Mouse (Mus musculus) c-Kit-positive CD71-positive TER-119-negative erythroid progenitor cells, embryonic 14.5 days (primary cell): ENCODE results near the gene Sh3rf1.

Source experiments
- DNase-seq: peaks from one replicate; pipeline ENCODE4 v3.0.0-alpha.2; 2013; ENCODE audit warnings: low read depth

The Sh3rf1 gene

DNA sequence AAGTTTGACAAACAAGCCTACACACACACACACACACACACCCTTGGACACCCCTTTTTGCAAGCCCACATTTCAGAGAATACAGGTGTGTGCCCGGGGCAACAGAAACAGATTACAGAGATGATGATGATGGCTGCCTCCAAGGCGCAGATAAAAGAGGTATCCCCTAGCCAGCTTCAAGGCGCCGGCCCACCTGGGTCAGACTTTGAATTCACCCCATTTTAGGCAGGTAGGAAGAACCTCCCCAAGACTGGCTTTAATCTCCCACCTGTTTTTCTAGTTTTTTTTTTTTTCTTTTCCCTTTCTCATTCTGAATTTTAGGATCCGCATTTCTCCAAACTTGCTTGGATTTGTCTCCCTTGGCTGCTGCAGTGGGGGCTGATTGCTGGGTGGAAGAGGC is 389 bp upstream of the Sh3rf1 start:
- DNase-seq, result no peak

GRCm38 (mm10) chr8:61224380-61225092 is 864 bp downstream of the Sh3rf1 start:
- peak; percentile 9 for DNase-seq

- DNase-seq, result no peak
Measured at GRCm38 (mm10) chr8:61225581-61226395, 2.1 kb downstream of the Sh3rf1 start.

GRCm38 (mm10) chr8:61226632-61227031 is 3.0 kb downstream of the Sh3rf1 start:
- DNase-seq, result no peak

DNA sequence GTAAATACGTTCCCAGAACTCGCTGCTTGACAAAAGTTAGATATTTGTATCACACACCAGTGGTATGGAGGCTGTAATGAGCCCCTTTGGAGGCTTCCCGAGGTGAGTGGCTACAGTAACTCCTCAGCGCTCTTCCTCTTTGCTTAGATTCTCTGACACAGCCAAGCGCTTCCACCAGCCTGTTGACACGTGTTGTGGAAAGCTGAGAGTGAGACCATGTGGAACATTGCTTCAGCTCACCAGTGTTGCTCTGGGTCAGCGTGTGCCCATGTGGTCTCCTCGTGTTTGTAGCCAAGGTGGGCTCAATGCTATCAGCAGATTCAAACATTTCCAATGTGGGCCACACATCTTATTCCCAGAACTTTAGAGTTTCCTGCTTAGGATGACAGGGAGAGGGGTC is 5.0 kb downstream of the Sh3rf1 start:
- no peak for DNase-seq

DNA sequence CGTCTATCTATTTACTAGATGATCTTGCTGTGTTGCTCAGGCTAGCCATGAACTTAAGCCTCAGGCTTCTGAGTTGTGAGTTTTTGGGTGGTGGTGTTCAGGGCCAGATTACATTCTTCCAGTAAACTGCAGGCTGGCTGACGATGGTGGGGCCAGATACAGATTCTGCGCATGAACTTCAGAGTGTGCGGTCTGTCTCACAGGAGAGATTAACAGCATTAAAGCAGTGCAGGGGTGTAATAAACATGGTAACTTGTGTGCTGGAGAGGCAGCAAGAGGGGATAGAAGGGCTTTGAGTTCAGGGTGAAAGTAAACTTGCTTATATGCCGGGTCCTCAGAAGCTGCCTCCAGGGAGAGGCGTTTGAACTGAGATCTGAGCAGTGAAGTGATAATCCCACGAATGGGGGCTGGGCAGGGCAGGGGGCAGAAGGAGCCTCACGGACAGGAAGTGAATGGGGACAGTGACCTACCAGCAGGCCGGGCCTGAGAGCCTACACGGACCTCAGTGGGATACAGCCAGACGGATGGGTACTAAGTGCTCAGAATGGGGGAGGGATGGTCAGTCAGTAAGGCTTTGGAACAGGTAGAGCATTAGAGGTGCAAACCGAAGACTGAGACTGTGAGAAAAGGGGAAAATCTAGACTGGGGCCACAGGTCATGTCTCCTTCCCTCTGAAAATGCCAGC is 6.0 kb downstream of the Sh3rf1 start:
- DNase-seq, result no peak

DNA sequence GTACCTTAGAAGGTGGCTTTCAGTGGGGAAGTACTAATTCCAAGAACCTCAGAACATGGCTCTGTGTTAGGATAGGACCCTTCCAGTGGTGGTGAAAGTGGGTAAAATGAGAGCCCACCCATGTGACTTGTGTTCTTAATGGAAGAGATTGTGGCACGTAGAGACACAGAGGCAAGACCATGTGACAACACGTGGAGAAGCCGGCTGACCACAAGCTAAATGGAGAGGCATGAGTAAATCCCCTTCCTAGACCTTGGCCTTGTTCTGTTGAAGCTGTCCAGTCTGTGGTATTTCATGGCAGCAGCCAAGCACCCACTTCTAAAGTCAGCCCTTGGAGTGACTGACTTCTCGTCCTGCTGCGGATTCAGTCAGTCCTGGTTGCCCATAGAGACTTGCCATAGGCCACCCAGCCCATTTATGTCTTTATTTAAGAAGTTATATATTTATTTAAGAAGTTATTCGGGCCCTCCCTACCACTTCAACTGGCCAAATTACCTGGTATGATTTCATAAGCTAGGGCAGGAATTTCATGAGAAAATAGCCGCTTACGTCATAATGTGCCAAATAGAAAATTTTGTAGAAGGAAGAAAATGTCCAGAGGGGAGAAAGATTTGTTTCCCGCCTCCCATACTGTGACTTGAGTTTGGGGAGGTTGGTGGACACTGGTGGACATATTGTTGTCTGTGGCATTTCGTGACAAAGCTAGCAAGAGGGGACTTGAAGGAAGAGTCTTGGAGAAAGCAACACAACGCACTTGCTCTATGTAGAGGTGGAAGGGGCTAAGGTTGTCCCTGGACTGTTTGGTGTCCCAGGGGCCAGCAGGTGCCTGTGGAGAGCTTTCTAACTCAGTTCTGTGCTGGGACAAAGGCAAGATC is 7.4 kb downstream of the Sh3rf1 start:
- DNase-seq, result no peak

DNA sequence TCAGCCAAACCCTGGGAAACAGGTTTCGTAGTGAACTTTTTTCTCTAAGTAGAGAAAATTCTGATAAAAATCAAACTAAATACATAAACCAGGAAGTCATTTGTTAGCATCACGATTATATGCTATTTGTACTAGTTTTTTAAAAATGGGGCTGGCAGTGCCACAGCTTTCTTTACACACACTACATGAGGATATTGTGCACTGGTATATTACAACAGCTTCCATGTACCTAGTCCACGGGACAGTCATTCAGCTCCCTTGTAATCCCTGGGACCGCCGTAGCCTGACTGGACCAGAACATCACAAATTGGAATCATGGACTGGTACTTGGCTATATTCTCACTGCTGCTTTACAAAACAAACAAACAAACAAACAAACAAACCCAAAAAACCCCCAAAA is 11.8 kb downstream of the Sh3rf1 start:
- no peak for DNase-seq

DNA sequence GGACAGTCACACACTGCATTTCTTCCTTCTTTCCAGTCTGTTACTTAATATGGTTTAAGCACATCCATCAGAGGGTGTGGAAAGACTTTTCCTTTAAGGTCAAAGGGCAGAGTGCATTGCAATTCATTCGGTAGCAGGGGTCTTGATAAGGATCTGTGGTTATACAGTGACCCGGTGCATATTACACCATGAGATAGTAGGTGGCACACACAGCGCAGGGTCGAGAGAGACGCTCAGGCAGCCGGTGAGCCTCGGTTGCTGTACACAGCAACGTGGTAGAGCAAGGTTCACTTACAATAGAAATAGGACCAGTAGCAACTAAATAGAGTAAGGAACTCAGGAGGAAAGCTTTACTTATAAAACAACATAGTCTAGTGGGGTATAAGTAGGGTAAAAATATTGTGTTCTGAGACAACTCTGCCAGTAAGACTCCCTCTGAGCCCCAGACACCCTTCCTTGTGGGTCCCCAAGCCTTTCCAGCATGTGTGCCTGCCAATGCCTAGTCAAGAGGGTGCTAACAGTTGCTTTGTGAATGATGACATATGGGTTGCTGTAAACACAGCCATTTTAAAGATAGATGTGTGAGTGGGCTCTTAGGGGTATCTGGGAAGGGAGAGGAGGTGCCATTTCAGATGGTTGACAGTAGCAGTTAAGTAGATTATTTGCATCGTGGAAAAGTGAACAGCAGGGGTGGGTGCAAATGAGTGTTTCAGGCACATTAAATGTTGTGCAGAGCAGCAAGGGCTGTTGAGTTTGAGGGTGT is 13.0 kb downstream of the Sh3rf1 start:
- DNase-seq, result no peak

GRCm38 (mm10) chr8:61239576-61239975 is 15.9 kb downstream of the Sh3rf1 start:
- no peak for DNase-seq

DNA sequence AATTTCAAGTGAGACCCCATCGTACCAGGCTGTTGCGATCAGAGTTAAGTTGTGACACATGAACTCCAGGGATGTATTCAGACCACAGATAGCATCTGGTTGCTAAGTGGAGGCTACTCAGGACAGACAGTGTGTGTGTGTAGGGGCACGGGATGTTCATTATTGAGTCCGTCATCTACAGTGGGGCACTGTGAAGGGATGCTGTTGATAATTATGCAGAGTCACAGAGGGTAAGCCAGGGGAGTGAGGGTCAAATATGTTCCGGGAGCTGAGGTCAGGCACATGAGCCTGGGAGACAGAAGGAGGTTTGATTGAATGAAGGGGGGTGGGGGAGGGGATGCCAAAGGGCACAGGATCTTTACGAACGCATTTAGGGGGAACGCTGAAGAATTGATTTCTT is 17.6 kb downstream of the Sh3rf1 start:
- DNase-seq, result no peak

DNA sequence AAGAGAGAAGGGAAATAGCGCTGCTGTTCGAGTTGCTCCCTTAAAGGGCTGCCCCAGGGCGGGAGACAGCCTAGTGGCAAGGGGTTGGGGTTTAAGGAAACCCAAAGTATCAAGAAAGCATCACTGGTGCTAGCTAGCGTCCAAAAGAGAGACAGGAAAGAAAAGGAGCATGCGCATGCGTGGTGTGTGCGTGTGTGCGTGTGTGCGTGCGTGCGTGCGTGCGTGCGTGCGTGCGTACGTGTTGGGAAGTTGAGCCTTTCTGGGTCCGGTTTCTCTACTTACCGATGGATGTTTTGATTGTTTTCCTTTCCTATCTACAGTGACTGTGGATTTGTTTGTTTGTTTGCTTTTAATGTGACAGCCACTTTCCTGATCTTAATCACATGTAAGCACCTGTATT is 19.2 kb downstream of the Sh3rf1 start:
- DNase-seq, result no peak

DNA sequence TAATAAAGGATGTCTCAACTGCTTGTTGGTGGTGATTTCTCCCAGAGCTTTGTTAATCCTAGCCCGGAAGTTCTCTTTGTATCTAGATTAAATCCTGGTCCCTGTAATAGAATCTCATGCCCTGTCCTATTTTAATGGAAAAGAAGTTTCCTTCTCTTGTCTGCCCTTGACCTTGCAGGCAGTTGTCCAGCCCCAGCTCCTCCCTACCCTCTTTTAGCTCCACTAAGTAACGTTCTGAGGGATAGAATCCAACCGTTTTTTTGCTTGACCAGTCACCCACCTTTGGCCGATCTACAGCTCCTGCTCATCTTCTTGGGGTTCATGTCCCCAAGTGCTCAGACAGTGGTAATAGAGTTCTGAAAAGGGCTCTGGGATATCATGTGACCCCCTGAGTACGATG is 19.8 kb downstream of the Sh3rf1 start:
- no peak for DNase-seq

DNA sequence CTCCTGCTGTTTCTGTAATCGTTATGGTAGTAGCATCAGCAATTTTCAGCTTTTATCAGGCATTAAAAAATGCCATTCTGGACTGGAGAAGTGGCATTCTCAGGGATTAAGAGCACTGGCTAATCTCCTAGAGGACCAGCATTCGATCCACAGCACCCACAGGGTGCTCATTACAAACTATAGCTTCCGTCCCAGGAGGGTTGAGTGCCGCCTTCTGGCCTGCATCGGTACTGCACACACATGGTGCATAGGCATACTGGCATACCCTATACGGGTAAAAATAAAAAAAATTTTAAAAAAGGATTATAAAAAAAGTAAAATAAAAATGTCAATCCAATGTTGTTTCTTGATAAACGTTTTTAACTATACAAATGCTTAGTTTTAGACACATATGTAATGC is 20.5 kb downstream of the Sh3rf1 start:
- DNase-seq, result no peak

- DNase-seq, result no peak
Measured at GRCm38 (mm10) chr8:61247270-61248025, 23.8 kb downstream of the Sh3rf1 start.

- DNase-seq, result no peak
Measured at GRCm38 (mm10) chr8:61249511-61249910, 25.8 kb downstream of the Sh3rf1 start.

DNA sequence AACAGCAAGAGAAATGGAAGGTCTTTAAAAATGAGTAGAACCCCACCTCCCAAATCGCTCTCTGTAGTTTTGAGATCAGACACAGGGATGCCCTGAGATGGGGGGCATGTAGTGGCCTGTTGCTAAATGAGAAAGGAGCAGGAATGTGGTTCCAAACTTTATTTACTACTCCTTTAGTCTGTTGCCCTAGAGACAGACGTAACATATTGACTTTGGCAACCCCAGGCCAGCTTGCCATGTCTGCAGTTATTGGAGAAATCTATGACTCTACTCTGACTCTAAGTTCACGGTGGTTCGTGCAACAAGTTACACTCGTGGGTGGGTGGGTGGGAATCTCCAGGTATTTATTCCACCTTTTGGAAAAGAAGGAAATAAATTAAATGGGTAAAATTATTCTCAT is 30.5 kb downstream of the Sh3rf1 start:
- DNase-seq, result no peak

DNA sequence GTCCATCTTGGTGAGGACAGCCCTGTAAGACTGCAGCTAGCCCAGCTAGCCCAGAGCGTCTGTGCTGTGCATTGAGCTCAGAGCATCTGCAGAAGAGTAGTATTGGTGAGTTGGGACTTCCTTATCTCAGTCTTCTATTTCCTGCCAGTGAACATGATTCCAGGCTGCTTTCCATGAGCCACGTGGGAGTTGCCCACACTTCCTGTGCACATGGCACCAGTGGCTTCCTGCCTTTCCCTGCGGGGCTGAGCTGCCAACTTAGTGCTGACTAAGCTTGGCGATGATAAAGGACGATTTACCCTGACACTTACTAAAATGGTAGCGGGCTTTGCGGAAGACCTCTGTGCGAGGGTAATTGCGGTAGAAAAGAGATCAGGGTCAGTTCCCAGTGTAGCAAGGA is 35.2 kb downstream of the Sh3rf1 start:
- DNase-seq, result no peak

- no peak for DNase-seq
Measured at GRCm38 (mm10) chr8:61259526-61259925, 35.9 kb downstream of the Sh3rf1 start.

GRCm38 (mm10) chr8:61260530-61260929 is 36.9 kb downstream of the Sh3rf1 start:
- DNase-seq, result no peak

DNA sequence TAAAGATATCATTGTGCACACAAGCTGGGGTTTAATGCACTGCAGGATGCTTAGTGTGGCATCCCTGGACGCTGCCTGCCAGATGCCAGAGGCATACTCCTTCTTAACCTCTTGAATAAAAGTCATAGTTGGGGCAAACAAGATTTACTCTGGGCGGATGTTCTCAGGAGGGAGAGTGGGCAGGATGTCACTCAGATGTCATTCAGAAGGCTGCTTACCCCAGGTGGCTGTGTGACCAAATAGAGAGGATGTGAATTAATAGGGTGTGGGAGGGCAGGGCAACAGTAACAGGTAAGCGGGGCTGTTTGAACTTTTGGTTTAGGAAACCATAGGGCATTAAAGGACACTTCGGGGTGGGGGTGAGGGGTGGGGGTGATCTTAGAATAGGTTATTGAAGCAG is 37.7 kb downstream of the Sh3rf1 start:
- no peak for DNase-seq
